Mouse (Mus musculus) T-helper 2 cell (primary cell): ENCODE data around the gene Zfp456.
"Not testable (repeated sequence)": the region's sequence is repeated elsewhere in the genome, so short reads cannot be mapped to it uniquely, and the experiment has no call there.

Experiments used
- in situ Hi-C: fragments of 300-600 bp; cut with MboI, MseI; formaldehyde crosslinking; loops from one replicate; pipeline ENCODE4 v1.15.1; 2025; ENCODE audit warnings: high pct_unique_total_duplicates

The Zfp456 gene

GRCm38 (mm10) chr13:67375050-67375911 lies at the start of gene Zfp456, which contains the start of gene Gm28041:
TSS of gene Zfp456 (minus strand) at chr13:67375810.
TSS of gene Gm28041 (minus strand) at chr13:67375733.
- in situ Hi-C loops = not testable (repeated sequence)

GRCm38 (mm10) chr13:67422532-67422931 lies 46.9 kb upstream of the Zfp456 start:
- in situ Hi-C loops = not testable (repeated sequence)

- in situ Hi-C loops = no loop called here
Measured at GRCm38 (mm10) chr13:67421207-67421857, 45.7 kb upstream of the Zfp456 start, which contains the start of gene Zfp459. TSS of gene Zfp459 (minus strand) at chr13:67421418.

- in situ Hi-C loops = no loop called here
Measured at GRCm38 (mm10) chr13:67420558-67421206, 45.1 kb upstream of the Zfp456 start.

GRCm38 (mm10) chr13:67416811-67417210 lies 41.2 kb upstream of the Zfp456 start:
- in situ Hi-C loops = no loop called here

- in situ Hi-C loops = no loop called here
Measured at GRCm38 (mm10) chr13:67415759-67416158, 40.1 kb upstream of the Zfp456 start.

- in situ Hi-C loops = not testable (repeated sequence)
Measured at GRCm38 (mm10) chr13:67413634-67414033, 38.0 kb upstream of the Zfp456 start.

GRCm38 (mm10) chr13:67399183-67399903 lies 23.7 kb upstream of the Zfp456 start, which contains the start of gene Zfp429:
TSS of gene Zfp429 (minus strand) at chr13:67399819.
- in situ Hi-C loops = not testable (repeated sequence)

GRCm38 (mm10) chr13:67376255-67376654 lies 645 bp upstream of the Zfp456 start:
- in situ Hi-C loops = not testable (repeated sequence)

- in situ Hi-C loops = loop anchor here (10.0 kb wide), 1 partner anchor 165 kb away; the partner anchor contains the start of genes Gm26965 and Zfp87
Measured at GRCm38 (mm10) chr13:67360131-67360744, 15.4 kb downstream of the Zfp456 start, which contains the start of the genes Gm28044 and Zfp953. TSS of gene Gm28044 (minus strand) at chr13:67360536. TSS of gene Zfp953 (minus strand) at chr13:67360605.

- in situ Hi-C loops = no loop called here
Measured at GRCm38 (mm10) chr13:67351854-67352253, 23.8 kb downstream of the Zfp456 start.

- in situ Hi-C loops = no loop called here
Measured at GRCm38 (mm10) chr13:67343422-67343821, 32.2 kb downstream of the Zfp456 start.

GRCm38 (mm10) chr13:67332877-67333276 lies 42.7 kb downstream of the Zfp456 start:
- in situ Hi-C loops = no loop called here

GRCm38 (mm10) chr13:67332019-67332724 lies 43.4 kb downstream of the Zfp456 start, which contains the start of gene Zfp595:
TSS of gene Zfp595 (minus strand) at chr13:67332570.
- in situ Hi-C loops = no loop called here
